Mouse (Mus musculus) erythroblast, embryonic 14.5 days (primary cell): ENCODE data around the gene Snrnp48.

Source experiments
- GATA1 ChIP-seq: IDR thresholded peaks from 2 replicates; pipeline ENCODE4 v1.6.1; 2012; ENCODE audit warnings: low read length, inconsistent platforms, mixed read lengths
- TAL1 ChIP-seq: IDR thresholded peaks from 3 replicates; pipeline ENCODE4 v1.6.1; 2012; ENCODE audit warnings: low read length, inconsistent platforms, mixed read lengths

DNA sequence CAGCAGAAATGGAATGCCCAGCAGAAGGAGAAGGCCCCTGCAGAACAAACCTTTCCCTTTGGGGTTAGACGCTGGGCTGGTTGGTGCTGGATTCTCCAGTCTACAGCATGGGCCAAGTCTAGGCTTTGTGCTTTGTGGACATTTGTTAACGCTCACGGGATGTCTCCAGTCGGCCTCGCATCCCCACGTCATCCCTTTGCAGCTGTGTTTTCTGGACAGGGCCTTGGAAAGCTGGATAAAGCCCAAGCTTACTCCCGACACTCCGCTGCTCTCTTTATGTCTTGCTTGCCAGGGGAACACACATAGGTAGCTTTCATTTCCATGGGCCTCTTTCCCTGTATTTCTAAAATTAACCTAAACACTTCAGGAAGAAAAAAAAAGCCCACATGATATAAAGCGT, 49.0 kb downstream of the Snrnp48 start:
- TF ChIP-seq GATA1 (no peak), TAL1 (no peak)
